Mouse (Mus musculus) kidney, postnatal 36 days (tissue): ENCODE results near the gene Rabl6.

Experiments
- DNase-seq, 2 experiments: peaks; one replicate each; pipeline ENCODE4 v3.0.0; 2021 to 2022; ENCODE audit warnings: mixed read lengths in 2 of 2

The Rabl6 gene

GRCm38 (mm10) chr2:25591863-25592262 lies 16.5 kb downstream of the Rabl6 start:
- DNase-seq = peak in 1 of 2 experiments; percentile 76

GRCm38 (mm10) chr2:25588227-25588907 lies 20.0 kb downstream of the Rabl6 start:
- no peak for DNase-seq

- no peak for DNase-seq
Measured at GRCm38 (mm10) chr2:25587290-25587689, 21.0 kb downstream of the Rabl6 start.

- DNase-seq = no peak
Measured at GRCm38 (mm10) chr2:25585601-25586000, 22.7 kb downstream of the Rabl6 start.

GRCm38 (mm10) chr2:25584856-25585255 lies 23.5 kb downstream of the Rabl6 start:
- no peak for DNase-seq

- no peak for DNase-seq
Measured at GRCm38 (mm10) chr2:25584152-25584551, 24.2 kb downstream of the Rabl6 start.

- no peak for DNase-seq
Measured at GRCm38 (mm10) chr2:25583571-25583970, 24.8 kb downstream of the Rabl6 start.

GRCm38 (mm10) chr2:25583120-25583481 lies 25.2 kb downstream of the Rabl6 start:
- DNase-seq = no peak

- peak in 1 of 2 experiments; percentile 49 for DNase-seq
Measured at GRCm38 (mm10) chr2:25582466-25583119, 25.7 kb downstream of the Rabl6 start.

- no peak for DNase-seq
Measured at GRCm38 (mm10) chr2:25581901-25582301, 26.4 kb downstream of the Rabl6 start.

GRCm38 (mm10) chr2:25581294-25581864 lies 26.9 kb downstream of the Rabl6 start, which contains the start of gene Ajm1:
TSS of gene Ajm1 (minus strand) at chr2:25581757.
- DNase-seq = peak in 1 of 2 experiments; percentile 67

- DNase-seq = peak in 1 of 2 experiments; percentile 31
Measured at GRCm38 (mm10) chr2:25580621-25581101, 27.7 kb downstream of the Rabl6 start.

GRCm38 (mm10) chr2:25579737-25580460 lies 28.4 kb downstream of the Rabl6 start:
- peak in 1 of 2 experiments; percentile 78 for DNase-seq

GRCm38 (mm10) chr2:25578796-25579736 lies 29.3 kb downstream of the Rabl6 start:
- DNase-seq = peak in 1 of 2 experiments; percentile 29

- peak in 1 of 2 experiments; percentile 59 for DNase-seq
Measured at GRCm38 (mm10) chr2:25577951-25578795, 30.1 kb downstream of the Rabl6 start.

GRCm38 (mm10) chr2:25576965-25577891 lies 31.1 kb downstream of the Rabl6 start:
- DNase-seq = peak in 1 of 2 experiments; percentile 47

GRCm38 (mm10) chr2:25576028-25576850 lies 32.1 kb downstream of the Rabl6 start:
- DNase-seq = no peak

- peak in 1 of 2 experiments; percentile 62 for DNase-seq
Measured at GRCm38 (mm10) chr2:25575432-25576027, 32.8 kb downstream of the Rabl6 start.
